Mouse (Mus musculus): ENCODE data around the gene Car12. TPM values are rescaled to one million over a fixed set of nuclear protein-coding genes. Genes with fewer than 3 reads are reported as not detected.

The Car12 gene
- polyA plus RNA-seq, 1 experiment from 2014 or later, result 1.5 TPM

GRCm38 (mm10) chr9:66708816-66709555 is 4.5 kb upstream of the Car12 start:
- DNase-seq (ENCODE audit: low spot score), result no peak

DNA sequence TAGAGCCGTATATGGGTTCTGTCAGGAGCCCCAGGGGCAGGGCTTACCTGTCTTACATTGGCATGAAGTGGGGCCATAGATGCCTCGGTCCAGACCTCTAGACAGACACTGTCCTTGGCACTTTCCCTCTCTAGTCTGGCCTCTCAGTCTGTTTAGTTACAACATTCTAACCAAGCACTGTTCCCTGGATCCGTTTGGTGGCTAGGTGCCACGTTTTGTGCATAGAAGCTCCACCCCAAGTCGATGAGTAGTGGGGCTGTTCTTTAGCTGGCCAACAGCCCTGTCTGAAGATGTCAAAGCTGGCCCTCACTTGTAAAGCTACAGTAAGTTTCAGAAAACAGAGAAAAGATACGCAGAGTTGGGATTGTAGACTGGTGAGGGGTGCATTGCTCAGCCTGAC is 2.9 kb upstream of the Car12 start:
- no peak for DNase-seq (ENCODE audit: low spot score)

DNA sequence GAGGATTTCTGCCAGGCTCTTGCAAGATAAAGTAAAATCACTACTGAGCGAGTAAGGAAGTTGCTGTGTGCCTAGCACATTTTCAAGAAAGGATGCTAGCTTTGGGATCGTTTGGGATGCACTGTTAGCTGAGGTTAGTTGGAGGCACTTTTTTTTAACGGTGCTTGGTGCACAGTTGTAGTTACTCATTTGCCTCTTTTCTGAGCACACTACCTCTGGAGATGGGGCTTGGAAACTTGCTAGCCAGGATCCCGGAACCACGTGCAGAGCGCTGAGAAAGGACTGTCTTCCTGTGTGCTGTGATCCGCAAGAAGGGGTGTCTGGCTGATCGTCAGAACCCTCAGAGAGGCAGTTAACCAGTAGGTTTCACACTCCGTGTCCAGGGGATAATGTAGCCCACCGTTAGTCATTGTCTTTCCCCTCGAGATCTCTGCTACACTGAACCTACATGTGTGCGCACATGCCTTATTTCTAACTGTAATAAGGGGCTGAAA is 583 bp downstream of the Car12 start:
- peak; percentile 44 for DNase-seq (ENCODE audit: low spot score)

DNA sequence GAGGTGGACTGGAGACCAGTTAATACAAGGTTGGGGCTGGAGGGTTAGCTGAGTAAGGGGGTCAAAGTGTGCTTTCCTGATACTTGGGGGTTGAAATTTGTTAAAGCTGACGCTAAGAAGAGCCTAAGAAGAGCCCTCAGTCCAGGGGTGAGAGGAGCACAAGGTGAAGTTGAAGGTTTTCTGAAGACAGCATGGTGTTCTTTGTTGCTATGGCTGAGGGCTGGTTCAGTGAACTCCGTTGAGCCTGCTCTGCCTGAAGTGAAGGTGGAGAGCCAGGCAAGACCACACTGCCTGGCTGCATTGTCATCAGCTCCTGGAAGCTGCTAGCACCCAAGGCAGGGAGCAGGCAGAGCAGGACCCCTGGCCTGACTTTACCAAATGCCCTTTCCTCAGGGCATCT is 1.9 kb downstream of the Car12 start:
- no peak for DNase-seq (ENCODE audit: low spot score)

GRCm38 (mm10) chr9:66716533-66716932 is 3.0 kb downstream of the Car12 start:
- no peak for DNase-seq (ENCODE audit: low spot score)

DNA sequence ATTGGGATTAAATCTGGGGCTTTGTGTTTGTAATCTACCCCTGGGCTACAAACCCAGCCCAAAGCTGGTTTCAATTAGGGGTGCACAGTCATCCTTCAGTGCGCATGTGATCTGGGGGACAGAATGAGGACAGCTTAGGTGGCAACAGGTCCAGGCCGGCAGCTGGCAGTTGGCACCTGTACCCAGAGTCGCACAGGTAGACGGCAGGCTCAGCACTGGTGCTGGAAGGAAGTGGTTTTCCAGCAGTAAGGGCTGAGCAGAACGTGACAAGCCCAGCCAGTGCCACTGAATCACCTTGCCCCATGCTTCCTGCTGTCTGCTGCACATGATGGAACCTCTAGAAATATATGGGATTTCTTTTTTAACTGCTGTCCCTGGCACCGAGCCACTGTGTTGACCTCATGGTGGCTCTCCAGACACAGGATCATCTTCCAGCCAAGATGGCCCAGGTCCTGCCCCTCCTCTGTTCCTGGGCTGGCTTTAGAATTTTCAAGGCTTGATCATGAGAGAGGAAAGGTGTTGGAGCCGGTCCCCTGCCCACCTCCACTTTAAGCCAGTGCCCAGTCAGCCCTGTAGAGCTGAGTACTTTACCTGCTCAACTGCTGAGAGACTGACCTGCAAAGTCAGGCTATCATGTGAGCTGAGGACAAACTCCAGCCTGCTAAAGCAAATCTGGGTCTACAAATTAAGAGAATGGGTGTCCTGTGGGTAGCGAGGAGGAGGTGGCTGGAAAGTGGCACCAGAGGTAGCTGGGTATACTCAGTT is 7.4 kb downstream of the Car12 start:
- DNase-seq (ENCODE audit: low spot score), result peak; percentile 10

DNA sequence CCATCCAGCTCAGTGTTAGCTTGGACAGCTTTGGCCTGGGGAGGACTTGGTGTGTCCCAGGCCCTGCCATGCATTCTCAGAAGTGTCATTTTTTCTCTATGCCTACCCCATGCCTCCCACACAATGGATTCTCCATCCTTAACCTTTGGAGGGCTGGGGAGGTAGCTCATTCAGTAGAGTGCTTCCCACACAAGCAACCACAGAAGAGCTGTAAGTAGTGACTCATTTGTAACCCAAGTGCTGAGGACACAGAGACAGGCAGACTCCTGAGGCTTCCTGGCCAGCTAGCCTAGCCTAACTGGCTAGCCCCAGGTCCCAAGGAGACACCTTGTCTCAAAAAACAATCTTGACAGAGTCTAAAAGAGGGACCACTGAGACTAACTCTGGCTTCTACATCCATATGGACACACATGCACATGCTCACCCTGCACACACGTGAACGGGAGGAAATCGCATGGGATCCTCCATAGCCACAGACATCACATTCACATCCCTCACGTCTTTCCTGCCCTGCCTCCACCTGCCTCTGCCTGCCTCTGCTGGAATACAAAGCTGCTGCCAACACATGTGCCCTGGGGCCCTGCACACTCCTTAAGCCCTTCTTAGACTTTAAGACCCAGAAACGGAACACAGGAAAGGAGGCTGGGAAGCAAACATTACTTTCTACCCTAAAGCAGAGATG is 8.8 kb downstream of the Car12 start:
- DNase-seq (ENCODE audit: low spot score), result no peak

DNA sequence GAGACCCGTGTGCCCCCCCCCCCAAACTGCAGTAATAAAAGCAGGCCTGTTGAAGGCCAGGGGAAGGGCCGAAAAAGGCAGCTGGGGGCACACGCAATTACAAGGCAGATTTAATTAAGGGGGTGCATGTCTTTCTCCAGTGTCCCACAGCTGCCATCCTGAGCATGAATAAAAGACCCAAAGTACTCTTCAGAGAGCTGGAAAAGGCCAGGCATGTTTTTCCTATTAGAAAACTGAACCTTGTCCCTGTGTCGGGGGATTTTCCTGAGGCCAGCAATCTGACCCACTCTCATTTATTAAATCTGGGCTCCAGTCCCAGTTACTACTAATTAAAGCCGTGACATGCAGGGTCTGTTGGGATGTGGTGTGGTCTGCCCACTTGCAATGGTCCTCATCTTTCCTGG is 9.4 kb downstream of the Car12 start:
- no peak for DNase-seq (ENCODE audit: low spot score)

DNA sequence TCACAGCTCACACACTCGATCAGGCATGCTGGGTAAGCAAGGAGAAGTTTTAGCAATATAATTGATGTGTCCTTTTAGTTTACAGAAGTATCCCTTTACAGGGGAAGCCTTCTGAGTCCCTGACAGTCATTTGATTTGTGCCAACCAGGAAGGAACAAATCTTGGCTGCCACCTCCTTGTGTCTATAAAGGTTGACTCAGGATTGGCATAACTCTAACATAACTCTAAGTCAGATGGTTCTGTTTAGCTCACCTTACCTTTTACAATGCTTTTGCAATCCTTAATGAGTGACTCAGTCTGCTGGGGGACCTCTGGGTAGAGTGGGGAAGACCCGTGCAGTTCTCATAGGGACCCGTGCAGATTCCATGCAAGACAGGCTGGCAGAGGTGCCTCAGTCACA is 12.1 kb downstream of the Car12 start:
- DNase-seq (ENCODE audit: low spot score), result no peak

DNA sequence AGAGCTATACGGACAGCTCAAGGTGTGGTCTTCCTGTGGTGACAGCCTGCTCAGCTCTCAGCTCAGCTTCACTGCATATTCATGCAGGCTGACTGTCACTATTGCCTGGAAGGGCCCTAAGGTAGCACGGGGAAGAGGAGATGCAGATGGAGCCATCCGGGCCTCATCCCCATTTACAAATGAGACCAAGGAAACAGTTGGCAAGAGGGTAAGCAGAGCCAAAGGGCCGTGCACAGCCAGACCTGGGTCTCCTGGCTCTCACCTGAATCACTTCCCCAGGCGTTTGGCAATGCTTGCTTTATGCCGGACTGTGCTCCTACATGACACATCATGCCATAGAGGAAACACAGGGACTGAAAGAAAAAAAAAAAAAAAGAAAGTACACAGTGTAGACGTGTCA is 13.8 kb downstream of the Car12 start:
- DNase-seq (ENCODE audit: low spot score), result no peak

DNA sequence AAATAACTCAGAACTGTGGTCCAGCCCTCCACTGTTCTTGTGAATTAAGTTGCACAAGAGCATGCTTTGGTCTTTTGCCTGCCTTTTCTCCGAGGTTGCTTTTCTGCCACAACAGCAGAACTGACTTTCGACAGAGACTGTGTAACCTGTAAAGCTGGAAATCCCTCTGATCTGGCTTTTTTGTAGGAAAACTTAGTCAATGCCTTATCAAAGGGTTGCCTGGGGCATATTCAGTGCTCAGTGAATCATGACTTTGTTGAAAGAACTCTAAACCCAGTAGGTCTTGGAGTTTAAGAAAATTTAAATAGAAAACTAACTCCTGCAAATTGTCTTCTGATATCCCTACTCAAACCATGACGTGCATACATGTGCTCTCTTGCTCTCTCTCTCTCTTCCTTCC is 17.1 kb downstream of the Car12 start:
- DNase-seq (ENCODE audit: low spot score), result no peak

DNA sequence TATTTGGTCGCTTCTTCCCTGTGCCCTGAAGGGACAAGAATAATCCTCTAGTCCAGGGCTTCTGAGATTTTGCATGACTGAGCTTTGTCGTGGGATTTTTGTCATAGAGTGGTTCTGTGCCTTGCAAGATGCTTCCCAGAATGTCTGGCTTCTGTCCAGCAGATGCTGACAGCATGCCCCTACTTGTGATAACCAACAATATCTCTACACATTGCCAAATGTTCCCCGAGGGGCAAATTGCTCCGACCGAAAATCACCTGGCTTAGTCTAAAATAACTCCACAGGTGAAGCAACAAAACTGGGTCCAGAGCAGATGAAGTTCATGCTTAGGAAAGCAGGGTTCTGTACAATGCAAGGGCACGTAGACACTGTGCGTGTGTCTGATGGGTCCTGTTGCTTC is 17.8 kb downstream of the Car12 start:
- DNase-seq (ENCODE audit: low spot score), result no peak

GRCm38 (mm10) chr9:66732791-66733691 is 19.6 kb downstream of the Car12 start:
- DNase-seq (ENCODE audit: low spot score), result peak; percentile 18

- no peak for DNase-seq (ENCODE audit: low spot score)
These were observed 21.1 kb downstream of the Car12 start for GRCm38 (mm10) chr9:66734568-66734967.

DNA sequence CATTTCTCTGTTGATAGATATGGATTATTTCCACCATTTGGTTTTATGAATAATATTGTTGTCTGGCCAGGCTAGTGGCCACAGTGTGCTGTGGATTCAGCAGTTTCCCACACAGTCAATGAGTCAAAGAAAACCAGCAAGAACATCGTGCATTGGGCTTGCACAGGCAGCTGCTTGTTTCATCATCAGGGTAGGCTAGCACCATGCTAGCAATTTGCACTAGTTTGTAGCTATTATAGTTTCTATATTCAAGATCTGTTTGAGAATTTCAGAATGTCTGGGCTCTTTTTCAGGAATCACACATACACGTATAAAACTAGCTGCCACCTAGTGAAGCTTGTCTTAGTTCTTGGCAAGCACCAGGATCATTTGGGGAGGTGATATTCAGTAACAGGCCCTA is 21.6 kb downstream of the Car12 start:
- DNase-seq (ENCODE audit: low spot score), result no peak

DNA sequence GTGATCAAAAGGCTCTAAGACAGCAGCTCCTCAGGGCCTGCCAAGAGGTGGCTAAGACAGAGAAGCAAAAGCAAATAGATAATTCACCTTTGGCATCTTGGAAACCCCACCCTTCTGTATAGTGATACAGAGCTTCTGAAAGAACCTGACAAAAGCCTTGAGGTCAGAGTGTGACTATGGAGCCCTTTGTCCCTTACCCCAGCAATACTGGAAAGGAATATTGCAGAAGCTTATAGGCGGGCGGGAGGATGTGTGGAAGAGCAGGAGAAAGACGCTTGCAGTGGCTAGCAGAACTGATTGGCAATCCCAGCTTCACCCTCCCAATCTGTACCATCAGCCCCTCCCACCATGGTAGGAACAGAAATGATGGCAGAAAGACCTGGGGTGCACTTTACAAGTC is 22.5 kb downstream of the Car12 start:
- DNase-seq (ENCODE audit: low spot score), result no peak

DNA sequence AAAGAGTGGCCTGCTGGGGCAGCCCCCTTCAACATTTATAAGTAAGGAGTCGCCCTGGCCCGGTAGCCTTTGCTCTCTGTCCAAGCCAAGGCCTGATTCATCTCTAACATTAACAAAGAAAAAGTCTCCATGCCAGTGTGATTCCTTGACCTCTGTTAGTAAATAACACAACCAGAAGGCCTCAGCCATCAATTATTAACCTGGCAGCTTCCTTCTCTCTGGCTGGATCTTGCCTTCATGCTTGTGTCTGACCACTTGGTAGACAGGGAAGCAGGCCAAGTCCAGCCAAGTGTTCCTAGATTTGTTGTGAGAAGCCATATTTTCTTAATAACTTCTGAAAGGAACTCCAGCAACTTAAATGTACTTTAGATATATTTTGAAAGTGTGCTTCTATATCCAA is 23.1 kb downstream of the Car12 start:
- DNase-seq (ENCODE audit: low spot score), result no peak

DNA sequence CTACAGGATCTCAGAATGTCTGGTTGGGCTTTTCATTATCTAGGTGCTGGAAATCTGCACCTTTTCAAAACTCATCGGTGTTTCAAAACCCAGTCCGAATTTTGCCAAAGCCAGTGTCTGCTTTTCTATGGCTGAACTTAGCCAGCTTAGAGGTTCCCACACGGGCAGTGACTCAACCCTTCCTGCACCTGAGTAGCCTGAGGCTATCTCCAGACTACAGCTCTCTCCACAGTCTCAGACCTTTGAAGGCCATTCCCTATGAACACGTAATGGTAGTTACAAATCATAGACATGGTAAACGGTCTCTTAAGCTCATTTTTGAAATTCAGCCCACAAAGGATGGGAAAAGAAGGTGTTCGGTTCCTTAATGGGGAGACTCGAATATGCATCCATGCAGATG is 26.0 kb downstream of the Car12 start:
- DNase-seq (ENCODE audit: low spot score), result no peak

GRCm38 (mm10) chr9:66744531-66744930 is 31.0 kb downstream of the Car12 start:
- no peak for DNase-seq (ENCODE audit: low spot score)

DNA sequence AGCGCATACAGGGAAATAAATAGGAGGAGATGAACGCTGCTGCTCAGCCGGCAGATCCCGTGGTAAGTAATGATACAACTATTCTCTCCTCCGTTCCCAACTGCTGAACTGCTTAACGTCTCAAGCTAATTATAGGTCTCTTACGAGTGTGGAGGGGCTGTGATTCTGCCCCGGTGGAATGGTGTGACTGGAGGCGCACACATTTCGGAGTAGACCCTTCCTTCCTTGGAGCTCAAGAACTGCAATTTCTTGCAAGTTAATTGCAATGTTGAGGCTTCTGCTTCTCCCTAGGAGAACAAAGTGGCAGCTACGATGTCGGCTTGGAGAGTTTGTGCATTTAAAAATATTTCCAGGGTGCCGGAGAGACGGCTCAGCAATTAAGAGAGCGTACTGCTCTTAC is 34.9 kb downstream of the Car12 start:
- no peak for DNase-seq (ENCODE audit: low spot score)

DNA sequence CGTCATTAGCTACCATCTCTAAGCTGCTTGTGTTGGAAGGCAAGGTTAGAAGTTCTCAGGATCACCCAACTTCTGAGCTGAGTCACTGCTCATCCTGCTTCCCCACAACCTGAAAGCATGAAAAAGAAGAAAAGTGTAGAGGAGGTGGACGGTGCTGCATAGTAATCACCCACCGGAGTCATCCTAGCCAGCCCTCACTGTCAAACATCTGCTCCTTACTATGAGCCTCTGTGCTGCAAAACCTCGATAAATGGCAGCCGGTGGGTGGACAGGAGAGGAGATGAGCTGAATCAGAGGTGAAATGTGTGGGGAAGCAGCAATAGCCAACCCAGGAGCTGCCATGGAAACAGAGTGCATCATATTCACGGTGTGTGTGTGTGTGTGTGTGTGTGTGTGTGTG is 39.4 kb downstream of the Car12 start:
- no peak for DNase-seq (ENCODE audit: low spot score)

Measured in thymus, postnatal 0 days (tissue).